Mouse (Mus musculus): ENCODE measurements around the gene Cpne8. TPM values are rescaled to one million over a fixed set of nuclear protein-coding genes. Genes with fewer than 3 reads are reported as not detected.
"Not testable (repeated sequence)": the region's sequence is repeated elsewhere in the genome, so short reads cannot be mapped to it uniquely, and the experiment has no call there.

Cpne8 gene
- total RNA-seq, 2 experiments from 2014 or later, result not detected

GRCm38 (mm10) chr15:90619736-90620135 is 59.5 kb downstream of the Cpne8 start:
- no peak for ATAC-seq (replicated peaks; ENCODE audit: low FRiP score, low TSS enrichment, poor library complexity, severe bottlenecking)

GRCm38 (mm10) chr15:90616116-90616798 is 63.0 kb downstream of the Cpne8 start:
- no peak for ATAC-seq (replicated peaks; ENCODE audit: low FRiP score, low TSS enrichment, poor library complexity, severe bottlenecking)

GRCm38 (mm10) chr15:90610767-90611166 is 68.5 kb downstream of the Cpne8 start:
- ATAC-seq (replicated peaks; ENCODE audit: low FRiP score, low TSS enrichment, poor library complexity, severe bottlenecking), result not testable (repeated sequence)

GRCm38 (mm10) chr15:90609836-90610415 is 69.3 kb downstream of the Cpne8 start:
- no peak for ATAC-seq (replicated peaks; ENCODE audit: low FRiP score, low TSS enrichment, poor library complexity, severe bottlenecking)

GRCm38 (mm10) chr15:90608368-90608767 is 70.9 kb downstream of the Cpne8 start:
- no peak for ATAC-seq (replicated peaks; ENCODE audit: low FRiP score, low TSS enrichment, poor library complexity, severe bottlenecking)

- no peak for ATAC-seq (replicated peaks; ENCODE audit: low FRiP score, low TSS enrichment, poor library complexity, severe bottlenecking)
Measured at GRCm38 (mm10) chr15:90607181-90607580, 72.1 kb downstream of the Cpne8 start.

- ATAC-seq (replicated peaks; ENCODE audit: low FRiP score, low TSS enrichment, poor library complexity, severe bottlenecking), result no peak
Measured at GRCm38 (mm10) chr15:90603676-90604075, 75.6 kb downstream of the Cpne8 start.

GRCm38 (mm10) chr15:90597715-90598497 is 81.3 kb downstream of the Cpne8 start:
- ATAC-seq (replicated peaks; ENCODE audit: low FRiP score, low TSS enrichment, poor library complexity, severe bottlenecking), result no peak

GRCm38 (mm10) chr15:90595592-90595991 is 83.6 kb downstream of the Cpne8 start:
- ATAC-seq (replicated peaks; ENCODE audit: low FRiP score, low TSS enrichment, poor library complexity, severe bottlenecking), result no peak

GRCm38 (mm10) chr15:90589587-90589986 is 89.6 kb downstream of the Cpne8 start:
- no peak for ATAC-seq (replicated peaks; ENCODE audit: low FRiP score, low TSS enrichment, poor library complexity, severe bottlenecking)

- no peak for ATAC-seq (replicated peaks; ENCODE audit: low FRiP score, low TSS enrichment, poor library complexity, severe bottlenecking)
Measured at GRCm38 (mm10) chr15:90577402-90577801, 101.8 kb downstream of the Cpne8 start.

GRCm38 (mm10) chr15:90569246-90569645 is 110.0 kb downstream of the Cpne8 start:
- ATAC-seq (replicated peaks; ENCODE audit: low FRiP score, low TSS enrichment, poor library complexity, severe bottlenecking), result no peak

GRCm38 (mm10) chr15:90568050-90568449 is 111.2 kb downstream of the Cpne8 start:
- ATAC-seq (replicated peaks; ENCODE audit: low FRiP score, low TSS enrichment, poor library complexity, severe bottlenecking), result no peak

GRCm38 (mm10) chr15:90563996-90564395 is 115.2 kb downstream of the Cpne8 start:
- no peak for ATAC-seq (replicated peaks; ENCODE audit: low FRiP score, low TSS enrichment, poor library complexity, severe bottlenecking)

GRCm38 (mm10) chr15:90561613-90562012 is 117.6 kb downstream of the Cpne8 start:
- ATAC-seq (replicated peaks; ENCODE audit: low FRiP score, low TSS enrichment, poor library complexity, severe bottlenecking), result no peak

GRCm38 (mm10) chr15:90548589-90548988 is 130.6 kb downstream of the Cpne8 start:
- no peak for ATAC-seq (replicated peaks; ENCODE audit: low FRiP score, low TSS enrichment, poor library complexity, severe bottlenecking)

- ATAC-seq (replicated peaks; ENCODE audit: low FRiP score, low TSS enrichment, poor library complexity, severe bottlenecking), result no peak
Measured at GRCm38 (mm10) chr15:90543447-90543846, 135.8 kb downstream of the Cpne8 start.

- ATAC-seq (replicated peaks; ENCODE audit: low FRiP score, low TSS enrichment, poor library complexity, severe bottlenecking), result no peak
Measured at GRCm38 (mm10) chr15:90542126-90542525, 137.1 kb downstream of the Cpne8 start.

GRCm38 (mm10) chr15:90536311-90537202 is 142.7 kb downstream of the Cpne8 start:
- ATAC-seq (replicated peaks; ENCODE audit: low FRiP score, low TSS enrichment, poor library complexity, severe bottlenecking), result no peak

GRCm38 (mm10) chr15:90535730-90536129 is 143.5 kb downstream of the Cpne8 start:
- ATAC-seq (replicated peaks; ENCODE audit: low FRiP score, low TSS enrichment, poor library complexity, severe bottlenecking), result no peak
